Mouse (Mus musculus): ENCODE data around the gene Ccnk. TPM values are rescaled to one million over a fixed set of nuclear protein-coding genes. Genes with fewer than 3 reads are reported as not detected.

Gene Ccnk
- polyA plus RNA-seq (2012; rRNA removed), result 6.5 and 7.3 TPM in 2 replicates

DNA sequence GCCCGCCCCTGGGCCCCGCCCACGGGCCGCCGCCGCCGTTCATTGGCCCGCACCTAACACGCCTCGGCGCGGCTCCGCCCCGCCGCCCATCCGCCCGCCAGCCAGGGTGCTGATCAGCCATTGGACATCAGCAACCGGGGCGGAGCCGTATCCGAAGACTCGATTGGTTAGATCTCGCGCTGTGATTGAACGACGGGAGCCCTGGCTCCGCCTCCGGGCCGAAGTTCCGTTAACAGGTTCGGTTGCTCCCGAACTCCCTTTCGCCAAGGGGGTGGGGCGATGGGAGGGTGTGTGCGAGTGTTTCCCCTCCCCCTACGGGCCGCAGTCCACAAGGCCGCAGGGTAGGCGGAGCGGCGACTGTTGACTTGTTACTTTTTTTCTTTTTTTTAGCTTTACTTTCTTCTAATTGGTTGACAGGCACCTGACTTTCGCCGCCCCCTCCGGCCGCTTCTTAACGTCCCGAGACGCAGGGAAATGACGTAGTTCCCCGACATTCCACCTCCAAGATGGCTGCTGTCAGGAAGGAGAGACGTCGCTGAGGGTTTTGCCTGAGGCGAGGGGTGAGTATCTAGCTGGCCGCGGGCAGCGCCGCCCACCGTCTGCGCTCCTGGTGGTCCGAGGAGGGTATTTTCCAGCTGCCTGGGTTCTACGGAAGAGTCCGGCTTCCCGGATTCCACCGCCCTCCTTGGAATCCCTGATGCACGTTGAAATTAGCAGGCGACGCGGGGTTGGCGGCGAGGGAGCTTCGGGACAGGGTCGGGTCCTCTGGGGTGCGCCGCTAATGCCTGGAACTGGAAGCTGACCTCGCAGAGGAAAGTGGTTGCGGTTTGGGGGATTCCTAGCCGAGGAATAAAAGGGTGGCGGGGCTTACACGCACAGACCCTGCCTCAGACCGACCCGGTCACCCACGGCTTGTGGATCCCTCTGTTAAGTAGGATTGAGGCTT is at the start of gene Ccnk:
TSS of gene Ccnk (plus strand) at position 259 of the 946 bp plus-strand sequence.

DNA sequence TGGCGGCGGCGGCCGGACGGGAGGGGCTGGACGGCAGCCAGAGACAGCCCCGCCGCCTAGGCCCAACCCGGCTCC is 296 bp upstream of the Ccnk start, which contains the start of gene Setd3:
TSS of gene Setd3 (minus strand) at position 69 of the 75 bp plus-strand sequence.

Other genes starting within 250 kb of the Ccnk start
- 0.02 TPM in 2 replicates for gene Bcl11b, start 176.0 kb upstream of the Ccnk start, polyA plus RNA-seq (2012; rRNA removed)
- 27.1 and 28.0 TPM in 2 replicates for gene Setd3, start 265 bp upstream of the Ccnk start, polyA plus RNA-seq (2012; rRNA removed)
- 1.1 and 1.6 TPM in 2 replicates for gene Ccdc85c, start 95.8 kb downstream of the Ccnk start, polyA plus RNA-seq (2012; rRNA removed)
- gene Hhipl1, start 126.7 kb downstream of the Ccnk start, polyA plus RNA-seq (2012; rRNA removed), result 0.06 and 0.07 TPM in 2 replicates
- 0.37 and 0.57 TPM in 2 replicates for gene Cyp46a1, start 154.8 kb downstream of the Ccnk start, polyA plus RNA-seq (2012; rRNA removed)
- 3.4 and 3.5 TPM in 2 replicates for gene Eml1, start 191.4 kb downstream of the Ccnk start, polyA plus RNA-seq (2012; rRNA removed)